Mouse (Mus musculus) C2C12 (cell line): Measurements from ENCODE around the gene Clec12b.

Experiments used
- CEBPB ChIP-seq: IDR thresholded peaks from one replicate; pipeline ENCODE4 v1.6.1; 2011; ENCODE audit warnings: low read depth, mild to moderate bottlenecking, control low read depth, moderate library complexity
- CTCF ChIP-seq: IDR thresholded peaks from one replicate; pipeline ENCODE4 v1.5.1; 2011; ENCODE audit not compliant: control insufficient read depth, insufficient read depth, insufficient read length
- FOSL1 ChIP-seq: IDR thresholded peaks from one replicate; pipeline ENCODE4 v1.8.0; 2011; ENCODE audit warnings: mild to moderate bottlenecking, low read length; ENCODE audit not compliant: poor library complexity, insufficient read depth, severe bottlenecking
- MAX ChIP-seq: IDR thresholded peaks from one replicate; pipeline ENCODE4 v1.6.1; 2011; ENCODE audit warnings: mild to moderate bottlenecking, control low read depth
- MYOD1 ChIP-seq: IDR thresholded peaks from one replicate; pipeline ENCODE4 v1.6.1; 2011; ENCODE audit warnings: low read depth; ENCODE audit not compliant: control insufficient read depth, insufficient read length
- MYOG ChIP-seq: IDR thresholded peaks from one replicate; pipeline ENCODE4 v1.6.1; 2011; ENCODE audit not compliant: control insufficient read depth, insufficient read length; ENCODE audit errors: extremely low read depth
- USF1 ChIP-seq: IDR thresholded peaks from one replicate; pipeline ENCODE4 v1.6.1; 2011; ENCODE audit warnings: low read depth, mild to moderate bottlenecking, control low read depth, moderate library complexity

DNA sequence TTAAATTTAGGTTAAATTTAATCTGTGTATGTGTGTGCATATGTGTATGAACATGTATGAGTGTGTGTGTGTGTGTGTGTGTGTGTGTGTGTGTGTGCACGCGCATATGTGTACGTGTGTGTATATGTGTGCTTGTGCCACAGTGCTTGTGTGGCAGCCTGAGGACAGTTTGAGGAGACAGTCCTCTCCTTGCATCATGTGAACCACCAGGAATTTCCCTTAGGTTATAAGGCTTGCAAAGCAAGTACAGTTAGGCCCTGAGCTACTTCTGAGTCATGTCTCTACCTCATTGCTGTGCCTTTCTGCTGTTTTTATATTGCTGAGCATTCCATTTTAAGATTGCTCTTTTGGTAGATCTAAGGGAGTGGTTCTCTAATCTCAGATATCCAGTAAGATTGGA, 34.6 kb downstream of the Clec12b start:
- TF ChIP-seq MYOD1, result no peak
- no peak for TF ChIP-seq CTCF
- no peak for TF ChIP-seq USF1
- no peak for TF ChIP-seq FOSL1
- no peak for TF ChIP-seq MAX
- TF ChIP-seq MYOG, result no peak
- TF ChIP-seq CEBPB, result no peak
